Mouse (Mus musculus): ENCODE results near the gene 1700001O22Rik. TPM values are rescaled to one million over a fixed set of nuclear protein-coding genes. Genes with fewer than 3 reads are reported as not detected.

The 1700001O22Rik gene
- 1 to 10 TPM; 1.8 to 4.0 TPM for polyA plus RNA-seq (2017; shearing (Covaris generic))

GRCm38 (mm10) chr2:30803604-30804003, at the start of gene 1700001O22Rik:
1700001O22Rik (minus strand) TSS chr2:30803661.

GRCm38 (mm10) chr2:30834373-30835022, 31.0 kb upstream of the 1700001O22Rik start, which contains the start of gene Prrx2:
Prrx2 (plus strand) TSS chr2:30834972.

GRCm38 (mm10) chr2:30830283-30830795, 26.9 kb upstream of the 1700001O22Rik start, which contains the start of gene Asb6:
Asb6 (minus strand) TSS chr2:30830333.

GRCm38 (mm10) chr2:30807648-30808295, 4.3 kb upstream of the 1700001O22Rik start, which contains the start of gene Ntmt1:
Ntmt1 (plus strand) TSS chr2:30807826.

Other genes with a start within 250 kb of the 1700001O22Rik start
- 1 to 10 TPM in 1 of 2 experiments, under 1 TPM in 1; 0.50 to 1.3 TPM for gene Cstad, start 208.6 kb downstream of the 1700001O22Rik start, polyA plus RNA-seq (2017; shearing (Covaris generic))
- gene Ntmt1, start 4.2 kb upstream of the 1700001O22Rik start, polyA plus RNA-seq (2017; shearing (Covaris generic)) = 10 to 100 TPM; 27.0 to 37.2 TPM
- 10 to 100 TPM; 47.6 to 57.3 TPM for gene Asb6, start 26.7 kb upstream of the 1700001O22Rik start, polyA plus RNA-seq (2017; shearing (Covaris generic))
- gene Prrx2, start 31.3 kb upstream of the 1700001O22Rik start, polyA plus RNA-seq (2017; shearing (Covaris generic)) = not detected
- under 1 TPM in 1 of 2 experiments, not detected in 1; 0.59 TPM for gene Ptges, start 126.2 kb upstream of the 1700001O22Rik start, polyA plus RNA-seq (2017; shearing (Covaris generic))
- gene Tor1b, start 149.3 kb upstream of the 1700001O22Rik start, polyA plus RNA-seq (2017; shearing (Covaris generic)) = 10 to 100 TPM; 16.7 to 27.7 TPM
- gene Tor1a, start 164.3 kb upstream of the 1700001O22Rik start, polyA plus RNA-seq (2017; shearing (Covaris generic)) = 10 to 100 TPM; 85.3 to 92.4 TPM
- 10 to 100 TPM; 59.7 to 61.9 TPM for gene BC005624, start 178.5 kb upstream of the 1700001O22Rik start, polyA plus RNA-seq (2017; shearing (Covaris generic))
- gene Usp20, start 178.6 kb upstream of the 1700001O22Rik start, polyA plus RNA-seq (2017; shearing (Covaris generic)) = 10 to 100 TPM; 21.6 to 35.7 TPM